Comparison of ENCODE assay signal across 8 mouse cellular contexts in the genomic region with DNA sequence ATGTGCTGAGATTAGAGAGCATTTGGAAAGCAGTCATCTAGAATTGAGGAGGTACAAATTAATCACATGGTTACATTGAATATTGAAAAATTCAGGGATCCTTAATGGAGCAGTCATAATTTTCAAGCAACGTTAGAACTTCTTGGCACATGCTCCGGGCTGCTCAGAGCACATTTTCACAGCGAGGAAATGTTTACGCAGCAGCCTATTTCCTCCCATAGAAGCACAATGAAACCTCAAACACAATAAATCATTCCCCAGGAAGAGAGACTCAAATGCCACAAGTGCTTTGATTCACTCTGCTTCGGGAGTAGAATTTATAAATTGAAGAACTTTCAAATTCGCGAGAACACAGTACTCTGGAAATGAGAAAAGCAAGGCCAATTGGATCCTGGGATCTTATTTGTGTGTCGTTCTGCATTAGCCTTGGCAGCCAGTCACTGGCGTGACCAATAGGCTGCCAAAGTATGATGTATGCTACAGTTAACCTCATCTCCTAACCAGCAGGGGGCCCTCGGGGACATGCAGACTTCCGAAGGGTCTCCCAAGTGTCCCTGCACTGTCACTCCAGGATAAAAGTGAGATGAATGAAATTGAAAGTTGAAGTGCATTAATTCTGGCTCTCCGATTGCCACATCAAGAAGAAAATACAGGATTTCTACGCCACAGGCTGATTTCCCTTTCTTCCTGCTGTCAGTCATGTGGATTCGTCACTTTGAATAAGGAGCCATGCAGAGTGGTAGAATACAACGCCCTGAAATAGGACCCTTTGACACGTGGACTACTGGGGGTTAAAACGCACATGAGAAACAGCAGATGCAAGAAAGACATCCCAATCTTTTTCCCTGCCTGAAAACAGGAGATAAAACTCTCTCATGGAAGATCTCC.
A peak's percentile ranks its signal among the peaks of the same experiment; 100 is the strongest.
DNase-seq lines count a peak whose midpoint lies in the region; ATAC-seq lines count a peak whose summit lies in the region.

No protein-coding gene starts in this region.

- H3K9ac ChIP-seq in forebrain, embryonic 12.5 days: no peak overlapping the region
- H3K9ac ChIP-seq in liver, embryonic 13.5 days: no peak overlapping the region
- H3K9ac ChIP-seq in neural tube, embryonic 11.5 days (ENCODE audit: low read length): no peak overlapping the region

- peak; percentile 10 for DNase-seq in urinary bladder, postnatal 14 days (ENCODE audit: low spot score)
- DNase-seq in urinary bladder, adult 2 months (ENCODE audit: low spot score): no peak
- peak; percentile 49 to 60 for DNase-seq in heart, postnatal 10 days
- peak; percentile 10 for DNase-seq in large intestine, adult 2 months (ENCODE audit: low read depth, low spot score)
- DNase-seq in liver, embryonic 13.5 days: no peak
- peak; percentile 71 for DNase-seq in neural tube, embryonic 11.5 days (ENCODE audit: low spot score)

- H3K27me3 ChIP-seq in forebrain, embryonic 12.5 days: no peaks in the 10 kb centered on the region
- no peaks in the 10 kb centered on the region for H3K27me3 ChIP-seq in liver, embryonic 13.5 days
- H3K27me3 ChIP-seq in neural tube, embryonic 11.5 days (ENCODE audit: control insufficient read depth, insufficient read depth, low read length): no peaks in the 10 kb centered on the region

- intact Hi-C loops in heart, postnatal 10 days (cut with DNase I): no loop called here

- no peak overlapping the region for H3K27ac ChIP-seq in forebrain, embryonic 12.5 days
- no peak overlapping the region for H3K27ac ChIP-seq in liver, embryonic 13.5 days
- no peak overlapping the region for H3K27ac ChIP-seq in neural tube, embryonic 11.5 days (ENCODE audit: low read depth, low read length)

- H3K36me3 ChIP-seq in forebrain, embryonic 12.5 days (replicated peaks): no peaks in the 10 kb centered on the region
- H3K36me3 ChIP-seq in liver, embryonic 13.5 days: no peaks in the 10 kb centered on the region
- H3K36me3 ChIP-seq in neural tube, embryonic 11.5 days (ENCODE audit: control insufficient read depth, insufficient read depth, low read length): no peaks in the 10 kb centered on the region

- H3K4me3 ChIP-seq in forebrain, embryonic 12.5 days (replicated peaks): no peak overlapping the region
- no peak overlapping the region for H3K4me3 ChIP-seq in liver, embryonic 13.5 days (replicated peaks)
- H3K4me3 ChIP-seq in neural tube, embryonic 11.5 days (ENCODE audit: low read depth, low read length): no peak overlapping the region

- no peaks in the 10 kb centered on the region for H3K9me3 ChIP-seq in forebrain, embryonic 12.5 days
- no peaks in the 10 kb centered on the region for H3K9me3 ChIP-seq in liver, embryonic 13.5 days (replicated peaks)
- no peaks in the 10 kb centered on the region for H3K9me3 ChIP-seq in neural tube, embryonic 11.5 days (ENCODE audit: control insufficient read depth, low read length)

- H3K4me2 ChIP-seq in forebrain, embryonic 12.5 days: peak overlapping the region; percentile 30
- peak overlapping the region; percentile 24; the same call in 1 of the 2 replicates for H3K4me2 ChIP-seq in liver, embryonic 13.5 days
- peak overlapping the region; percentile 27 for H3K4me2 ChIP-seq in neural tube, embryonic 11.5 days (ENCODE audit: low read depth)

- peaks cover 5% of the 10 kb centered on the region; the same call in 1 of the 2 replicates for H3K4me1 ChIP-seq in forebrain, embryonic 12.5 days
- H3K4me1 ChIP-seq in liver, embryonic 13.5 days (replicated peaks): no peaks in the 10 kb centered on the region
- H3K4me1 ChIP-seq in neural tube, embryonic 11.5 days (ENCODE audit: control insufficient read depth, insufficient read depth, low read length): peaks cover 5% of the 10 kb centered on the region; the same call in 1 of the 2 replicates

- peak; percentile 92 for ATAC-seq in forebrain, embryonic 12.5 days (ENCODE audit: low FRiP score)
- no peak for ATAC-seq in liver, embryonic 13.5 days (ENCODE audit: low read depth)
- peak; percentile 92 for ATAC-seq in neural tube, embryonic 11.5 days (ENCODE audit: insufficient read depth, low FRiP score, low TSS enrichment)
- ATAC-seq in monocyte, adult 5-6 weeks (replicated peaks; ENCODE audit: insufficient number of reproducible peaks, low FRiP score, low TSS enrichment, poor library complexity, severe bottlenecking): no peak

- WGBS in forebrain, embryonic 12.5 days: 34% methylated on average over 17 of the region's 17 CpGs
- 12% methylated on average over 17 of the region's 17 CpGs for WGBS in large intestine, adult 2 months
- 16% methylated on average over 17 of the region's 17 CpGs for WGBS in liver, embryonic 13.5 days (ENCODE audit: insufficient replicate concordance)
- 23% methylated on average over 17 of the region's 17 CpGs for WGBS in neural tube, embryonic 11.5 days

Comparison
In these comparisons a context has a peak if more than half of its experiments do, and no peak if none do; other contexts are left out.
1. DNase-seq: peak in urinary bladder, postnatal 14 days (single experiment), heart, postnatal 10 days (2 of 2), large intestine, adult 2 months (single experiment) and neural tube, embryonic 11.5 days (single experiment); none in urinary bladder, adult 2 months (single experiment) and liver, embryonic 13.5 days (single experiment).
2. ATAC-seq: peak in forebrain, embryonic 12.5 days (single experiment) and neural tube, embryonic 11.5 days (single experiment); none in liver, embryonic 13.5 days (single experiment) and monocyte, adult 5-6 weeks (single experiment).
3. Peak in every context shown above with its lines, with median percentiles within 50 percentile points of each other: H3K4me2 ChIP-seq.